Mouse (Mus musculus) bone marrow macrophage, adult 2 months (primary cell): ENCODE data around the gene Ascc3.

Experiments
- CTCF ChIP-seq: IDR thresholded peaks from 2 replicates; pipeline ENCODE4 v1.5.1; 2012; ENCODE audit warnings: low read depth, mild to moderate bottlenecking, low read length, moderate library complexity
- POLR2A ChIP-seq: IDR thresholded peaks from 2 replicates; pipeline ENCODE4 v1.6.1; 2012; ENCODE audit warnings: mild to moderate bottlenecking, low read depth, low read length, borderline replicate concordance

- no peak for TF ChIP-seq POLR2A
- TF ChIP-seq CTCF: no peak
Observed at GRCm38 (mm10) chr10:50698836-50699433, 106.5 kb downstream of the Ascc3 start.
